Mouse (Mus musculus) stomach, postnatal 0 days (tissue): ENCODE results near the gene Parp8. TPM values are rescaled to one million over a fixed set of nuclear protein-coding genes. Genes with fewer than 3 reads are reported as not detected.

ENCODE experiments used
- ATAC-seq: fragments of 200-750 bp; cut with Nextera tagmentation; 2 replicates; pipeline ENCODE4 v1.8.0; 2017; ENCODE audit not compliant: low FRiP score, low TSS enrichment
- DNase-seq: peaks from one replicate; pipeline ENCODE4 v3.0.0-alpha.2; 2016; ENCODE audit warnings: low spot score
- H3K27ac ChIP-seq: fragments of 300-500 bp; sonication (generic); replicated peaks from 2 replicates; pipeline ENCODE4 v1.5.1; 2014; ENCODE audit warnings: mild to moderate bottlenecking, control low read depth
- H3K27me3 ChIP-seq: fragments of 300-500 bp; sonication (generic); 2 replicates; pipeline ENCODE4 v1.6.1; 2014; ENCODE audit warnings: low read length; ENCODE audit not compliant: control insufficient read depth, insufficient read depth
- H3K36me3 ChIP-seq: fragments of 300-500 bp; sonication (generic); 2 replicates; pipeline ENCODE4 v1.6.1; 2014; ENCODE audit warnings: low read length, mixed read lengths; ENCODE audit not compliant: control insufficient read depth, insufficient read depth
- H3K4me1 ChIP-seq: fragments of 300-500 bp; sonication (generic); replicated peaks from 2 replicates; pipeline ENCODE4 v1.6.1; 2014; ENCODE audit warnings: antibody characterized with exemption; ENCODE audit not compliant: control insufficient read depth, insufficient read depth
- H3K4me2 ChIP-seq: fragments of 300-500 bp; sonication (generic); replicated peaks from 2 replicates; pipeline ENCODE4 v1.6.1; 2014; ENCODE audit warnings: low read depth, mild to moderate bottlenecking, control low read depth, moderate library complexity
- H3K4me3 ChIP-seq: fragments of 300-500 bp; sonication (generic); 2 replicates; pipeline ENCODE4 v1.5.1; 2014; ENCODE audit warnings: low read depth, low read length, control low read depth
- H3K9ac ChIP-seq: fragments of 300-500 bp; sonication (generic); 2 replicates; pipeline ENCODE4 v1.6.1; 2014; ENCODE audit warnings: mild to moderate bottlenecking, low read length, control low read depth, mixed read lengths
- H3K9me3 ChIP-seq: fragments of 300-500 bp; sonication (generic); 2 replicates; pipeline ENCODE4 v1.6.1; 2016; ENCODE audit warnings: low read length; ENCODE audit not compliant: control insufficient read depth
- CTCF ChIP-seq: IDR thresholded peaks from 2 replicates; pipeline ENCODE4 v1.5.1; 2016; ENCODE audit warnings: antibody characterized with exemption, low read depth, mild to moderate bottlenecking, moderate library complexity
- EP300 ChIP-seq: optimal IDR thresholded peaks from 2 replicates; pipeline ENCODE3; 2016; ENCODE audit warnings: antibody characterized with exemption
- WGBS: fragments of 180-500 bp; shearing (Covaris S2); extraction: QIAGEN DNeasy Blood & Tissue Kit; methylation state at CpG from one replicate; pipeline ENCODE4 v1.1.7; 2014; 5-methylcytosine and 5-hydroxymethylcytosine counted together
- polyA plus RNA-seq: library from polyadenylated mRNA; unstranded; fragments of >200 nt; fragmentation: Nextera tagmentation; extraction: Ambion mirVana; gene quantifications from 2 replicates; pipeline ENCODE4 v1.2.1, GENCODE M21; 2015

Parp8 gene
- polyA plus RNA-seq, 1 experiment from 2014 or later = 6.1 TPM

- H3K36me3 ChIP-seq = no peaks in the 10 kb centered on the region
- H3K4me1 ChIP-seq = no peaks in the 10 kb centered on the region
- no peak overlapping the region for H3K9ac ChIP-seq
- TF ChIP-seq EP300 (no peak), CTCF (no peak)
- H3K27me3 ChIP-seq = no peaks in the 10 kb centered on the region
- ATAC-seq (no peak), DNase-seq (no peak)
- H3K27ac ChIP-seq = no peak overlapping the region
- 65% methylated on average over 4 of the region's 4 CpGs for WGBS
- H3K4me2 ChIP-seq = no peak overlapping the region
- H3K4me3 ChIP-seq = no peak overlapping the region
- no peaks in the 10 kb centered on the region for H3K9me3 ChIP-seq
Observed at GRCm38 (mm10) chr13:116949527-116949926, 75.8 kb downstream of the Parp8 start.

GRCm38 (mm10) chr13:116949056-116949455, 76.3 kb downstream of the Parp8 start:
- ATAC-seq (no peak), DNase-seq (no peak)
- no peaks in the 10 kb centered on the region for H3K27me3 ChIP-seq
- no peaks in the 10 kb centered on the region for H3K4me1 ChIP-seq
- no peaks in the 10 kb centered on the region for H3K36me3 ChIP-seq
- 88% methylated on average over 6 of the region's 6 CpGs for WGBS
- no peak overlapping the region for H3K4me3 ChIP-seq
- H3K27ac ChIP-seq = no peak overlapping the region
- no peak overlapping the region for H3K4me2 ChIP-seq
- H3K9ac ChIP-seq = no peak overlapping the region
- TF ChIP-seq CTCF (no peak), EP300 (no peak)
- no peaks in the 10 kb centered on the region for H3K9me3 ChIP-seq

GRCm38 (mm10) chr13:116948299-116948659, 77.1 kb downstream of the Parp8 start:
- DNase-seq (no peak), ATAC-seq (no peak)
- H3K4me1 ChIP-seq = no peaks in the 10 kb centered on the region
- H3K36me3 ChIP-seq = no peaks in the 10 kb centered on the region
- no peaks in the 10 kb centered on the region for H3K27me3 ChIP-seq
- H3K4me2 ChIP-seq = no peak overlapping the region
- H3K27ac ChIP-seq = no peak overlapping the region
- WGBS = 48% methylated on average over 5 of the region's 5 CpGs
- no peak for TF ChIP-seq CTCF
- no peak for TF ChIP-seq EP300
- no peak overlapping the region for H3K4me3 ChIP-seq
- no peaks in the 10 kb centered on the region for H3K9me3 ChIP-seq
- no peak overlapping the region for H3K9ac ChIP-seq

- H3K27ac ChIP-seq = no peak overlapping the region
- WGBS = 49% methylated on average over 9 of the region's 9 CpGs
- no peak overlapping the region for H3K4me3 ChIP-seq
- no peak overlapping the region for H3K4me2 ChIP-seq
- ATAC-seq (no peak), DNase-seq (no peak)
- no peaks in the 10 kb centered on the region for H3K36me3 ChIP-seq
- no peaks in the 10 kb centered on the region for H3K27me3 ChIP-seq
- no peaks in the 10 kb centered on the region for H3K4me1 ChIP-seq
- no peak for TF ChIP-seq EP300
- TF ChIP-seq CTCF = no peak
- H3K9me3 ChIP-seq = no peaks in the 10 kb centered on the region
- H3K9ac ChIP-seq = no peak overlapping the region
Observed at GRCm38 (mm10) chr13:116947611-116948298, 77.6 kb downstream of the Parp8 start.

- 62% methylated on average over 4 of the region's 4 CpGs for WGBS
- Histone ChIP-seq H3K27ac (no peak overlapping the region), H3K27me3 (no peaks in the 10 kb centered on the region), H3K4me3 (no peak overlapping the region), H3K9ac (no peak overlapping the region), H3K4me2 (no peak overlapping the region), H3K36me3 (no peaks in the 10 kb centered on the region), H3K9me3 (no peaks in the 10 kb centered on the region), H3K4me1 (no peaks in the 10 kb centered on the region)
- DNase-seq (no peak), ATAC-seq (no peak)
- TF ChIP-seq CTCF = no peak
- TF ChIP-seq EP300 = no peak
Observed at GRCm38 (mm10) chr13:116946566-116946965, 78.8 kb downstream of the Parp8 start.

- no peak overlapping the region for H3K4me2 ChIP-seq
- WGBS = 49% methylated on average over 13 of the region's 13 CpGs
- no peaks in the 10 kb centered on the region for H3K4me1 ChIP-seq
- H3K36me3 ChIP-seq = no peaks in the 10 kb centered on the region
- no peaks in the 10 kb centered on the region for H3K9me3 ChIP-seq
- no peaks in the 10 kb centered on the region for H3K27me3 ChIP-seq
- TF ChIP-seq EP300 (no peak), CTCF (no peak)
- no peak overlapping the region for H3K27ac ChIP-seq
- no peak overlapping the region for H3K9ac ChIP-seq
- H3K4me3 ChIP-seq = no peak overlapping the region
- DNase-seq (no peak), ATAC-seq (no peak)
Observed at GRCm38 (mm10) chr13:116941280-116942015, 83.9 kb downstream of the Parp8 start.
